Mouse (Mus musculus): ENCODE results near the gene Slc5a2. TPM values are rescaled to one million over a fixed set of nuclear protein-coding genes. Genes with fewer than 3 reads are reported as not detected.

The Slc5a2 gene
- polyA plus RNA-seq (2015; fragmentation: Nextera tagmentation; extraction: Ambion mirVana) = not detected in 2 replicates

- ATAC-seq = no peak
- no peaks in the 10 kb centered on the region for H3K36me3 ChIP-seq (ENCODE audit: control insufficient read depth, insufficient read depth, low read length)
- H3K9ac ChIP-seq (ENCODE audit: low read depth, low read length) = no peak within 1 kb of the TSS
- H3K4me1 ChIP-seq (ENCODE audit: control insufficient read depth, insufficient read depth, low read length) = no peaks in the 10 kb centered on the region
- 85% methylated on average over 6 of the region's 6 CpGs for WGBS
- H3K27ac ChIP-seq (ENCODE audit: low read length) = no peak within 1 kb of the TSS
- H3K4me2 ChIP-seq (ENCODE audit: low read length) = no peak within 1 kb of the TSS
- no peaks in the 10 kb centered on the region for H3K9me3 ChIP-seq (replicated peaks; ENCODE audit: control insufficient read depth, low read length, poor library complexity, severe bottlenecking)
- H3K4me3 ChIP-seq (ENCODE audit: low read depth, low read length) = no peak within 1 kb of the TSS
- no peaks in the 10 kb centered on the region for H3K27me3 ChIP-seq (ENCODE audit: control insufficient read depth, insufficient read depth, low read depth, low read length)
Observed at GRCm38 (mm10) chr7:128265411-128265810, at the start of gene Slc5a2. Gene Slc5a2, plus strand, starts transcription at chr7:128265657.

- no peak for ATAC-seq
- no peak overlapping the region for H3K9ac ChIP-seq (ENCODE audit: low read depth, low read length)
- WGBS = 81% methylated on average over 4 of the region's 4 CpGs
Observed at GRCm38 (mm10) chr7:128219952-128220351, 45.5 kb upstream of the Slc5a2 start.

GRCm38 (mm10) chr7:128220936-128221335 lies 44.5 kb upstream of the Slc5a2 start:
- Histone ChIP-seq H3K9me3 (replicated peaks; ENCODE audit: control insufficient read depth, low read length, poor library complexity, severe bottlenecking) (no peaks in the 10 kb centered on the region), H3K4me3 (ENCODE audit: low read depth, low read length) (no peak overlapping the region), H3K36me3 (ENCODE audit: control insufficient read depth, insufficient read depth, low read length) (no peaks in the 10 kb centered on the region), H3K4me1 (ENCODE audit: control insufficient read depth, insufficient read depth, low read length) (no peaks in the 10 kb centered on the region), H3K9ac (ENCODE audit: low read depth, low read length) (no peak overlapping the region), H3K4me2 (ENCODE audit: low read length) (no peak overlapping the region), H3K27ac (ENCODE audit: low read length) (no peak overlapping the region), H3K27me3 (ENCODE audit: control insufficient read depth, insufficient read depth, low read depth, low read length) (no peaks in the 10 kb centered on the region)
- 84% methylated on average over 3 of the region's 3 CpGs for WGBS
- ATAC-seq = no peak

More at GRCm38 (mm10) chr7:128219952-128220351, 45.5 kb upstream of the Slc5a2 start:
- Histone ChIP-seq H3K27me3 (ENCODE audit: control insufficient read depth, insufficient read depth, low read depth, low read length) (no peaks in the 10 kb centered on the region), H3K27ac (ENCODE audit: low read length) (no peak overlapping the region), H3K4me1 (ENCODE audit: control insufficient read depth, insufficient read depth, low read length) (no peaks in the 10 kb centered on the region), H3K9me3 (replicated peaks; ENCODE audit: control insufficient read depth, low read length, poor library complexity, severe bottlenecking) (no peaks in the 10 kb centered on the region), H3K4me3 (ENCODE audit: low read depth, low read length) (no peak overlapping the region), H3K36me3 (ENCODE audit: control insufficient read depth, insufficient read depth, low read length) (no peaks in the 10 kb centered on the region), H3K4me2 (ENCODE audit: low read length) (no peak overlapping the region)

- Histone ChIP-seq H3K27me3 (ENCODE audit: control insufficient read depth, insufficient read depth, low read depth, low read length) (no peaks in the 10 kb centered on the region), H3K4me1 (ENCODE audit: control insufficient read depth, insufficient read depth, low read length) (peaks cover 1% of the 10 kb centered on the region; the same call in 1 of the 2 replicates), H3K4me3 (ENCODE audit: low read depth, low read length) (no peak overlapping the region), H3K4me2 (ENCODE audit: low read length) (no peak overlapping the region), H3K27ac (ENCODE audit: low read length) (no peak overlapping the region), H3K36me3 (ENCODE audit: control insufficient read depth, insufficient read depth, low read length) (no peaks in the 10 kb centered on the region), H3K9me3 (replicated peaks; ENCODE audit: control insufficient read depth, low read length, poor library complexity, severe bottlenecking) (no peaks in the 10 kb centered on the region), H3K9ac (ENCODE audit: low read depth, low read length) (no peak overlapping the region)
- no peak for ATAC-seq
- WGBS = 50% methylated on average over 8 of the region's 8 CpGs
Observed at GRCm38 (mm10) chr7:128231741-128232140, 33.7 kb upstream of the Slc5a2 start.

GRCm38 (mm10) chr7:128234796-128235195 lies 30.7 kb upstream of the Slc5a2 start:
- Histone ChIP-seq H3K9me3 (replicated peaks; ENCODE audit: control insufficient read depth, low read length, poor library complexity, severe bottlenecking) (no peaks in the 10 kb centered on the region), H3K27ac (ENCODE audit: low read length) (no peak overlapping the region), H3K36me3 (ENCODE audit: control insufficient read depth, insufficient read depth, low read length) (no peaks in the 10 kb centered on the region), H3K4me3 (ENCODE audit: low read depth, low read length) (no peak overlapping the region), H3K27me3 (ENCODE audit: control insufficient read depth, insufficient read depth, low read depth, low read length) (no peaks in the 10 kb centered on the region), H3K4me2 (ENCODE audit: low read length) (no peak overlapping the region), H3K9ac (ENCODE audit: low read depth, low read length) (no peak overlapping the region), H3K4me1 (ENCODE audit: control insufficient read depth, insufficient read depth, low read length) (peaks cover 13% of the 10 kb centered on the region)
- ATAC-seq = no peak
- 84% methylated on average over 2 of the region's 2 CpGs for WGBS

- Histone ChIP-seq H3K36me3 (ENCODE audit: control insufficient read depth, insufficient read depth, low read length) (peaks cover 4% of the 10 kb centered on the region; the same call in 1 of the 2 replicates), H3K27ac (ENCODE audit: low read length) (no peak overlapping the region), H3K9ac (ENCODE audit: low read depth, low read length) (no peak overlapping the region), H3K4me1 (ENCODE audit: control insufficient read depth, insufficient read depth, low read length) (peaks cover 13% of the 10 kb centered on the region), H3K27me3 (ENCODE audit: control insufficient read depth, insufficient read depth, low read depth, low read length) (no peaks in the 10 kb centered on the region), H3K4me2 (ENCODE audit: low read length) (no peak overlapping the region), H3K4me3 (ENCODE audit: low read depth, low read length) (no peak overlapping the region), H3K9me3 (replicated peaks; ENCODE audit: control insufficient read depth, low read length, poor library complexity, severe bottlenecking) (no peaks in the 10 kb centered on the region)
- no peak for ATAC-seq
- 86% methylated on average over 1 of the region's 1 CpGs for WGBS
Observed at GRCm38 (mm10) chr7:128235481-128235880, 30.0 kb upstream of the Slc5a2 start.

- H3K27me3 ChIP-seq (ENCODE audit: control insufficient read depth, insufficient read depth, low read depth, low read length) = no peaks in the 10 kb centered on the region
- H3K27ac ChIP-seq (ENCODE audit: low read length) = peak overlapping the region; percentile 99
- H3K9me3 ChIP-seq (replicated peaks; ENCODE audit: control insufficient read depth, low read length, poor library complexity, severe bottlenecking) = no peaks in the 10 kb centered on the region
- ATAC-seq = no peak
- peaks cover 6% of the 10 kb centered on the region; the same call in 1 of the 2 replicates for H3K36me3 ChIP-seq (ENCODE audit: control insufficient read depth, insufficient read depth, low read length)
- no peak overlapping the region for H3K4me2 ChIP-seq (ENCODE audit: low read length)
- WGBS = 95% methylated on average over 13 of the region's 13 CpGs
- no peak overlapping the region; the same call in 1 of the 2 replicates for H3K9ac ChIP-seq (ENCODE audit: low read depth, low read length)
- no peak overlapping the region for H3K4me3 ChIP-seq (ENCODE audit: low read depth, low read length)
- peaks cover 13% of the 10 kb centered on the region for H3K4me1 ChIP-seq (ENCODE audit: control insufficient read depth, insufficient read depth, low read length)
Observed at GRCm38 (mm10) chr7:128236426-128236825, 29.0 kb upstream of the Slc5a2 start.

- ATAC-seq = peak; percentile 14; the same call in 1 of the 2 replicates
- peak within 1 kb of the TSS; percentile 86 for H3K9ac ChIP-seq (ENCODE audit: low read depth, low read length)
- H3K4me3 ChIP-seq (ENCODE audit: low read depth, low read length) = peak within 1 kb of the TSS; percentile 48
- WGBS = 23% methylated on average over 37 of the region's 37 CpGs
- H3K27ac ChIP-seq (ENCODE audit: low read length) = peak within 1 kb of the TSS; percentile 99
- peaks cover 13% of the 10 kb centered on the region for H3K4me1 ChIP-seq (ENCODE audit: control insufficient read depth, insufficient read depth, low read length)
- H3K27me3 ChIP-seq (ENCODE audit: control insufficient read depth, insufficient read depth, low read depth, low read length) = no peaks in the 10 kb centered on the region
- peaks cover 6% of the 10 kb centered on the region; the same call in 1 of the 2 replicates for H3K36me3 ChIP-seq (ENCODE audit: control insufficient read depth, insufficient read depth, low read length)
- no peaks in the 10 kb centered on the region for H3K9me3 ChIP-seq (replicated peaks; ENCODE audit: control insufficient read depth, low read length, poor library complexity, severe bottlenecking)
- H3K4me2 ChIP-seq (ENCODE audit: low read length) = peak within 1 kb of the TSS; percentile 72
Observed at GRCm38 (mm10) chr7:128236856-128237592, 28.4 kb upstream of the Slc5a2 start, which contains the start of gene Armc5. Gene Armc5, plus strand, starts transcription at chr7:128237342.

GRCm38 (mm10) chr7:128237593-128237926 lies 27.9 kb upstream of the Slc5a2 start:
- H3K9ac ChIP-seq (ENCODE audit: low read depth, low read length) = peak overlapping the region; percentile 60
- peak overlapping the region; percentile 72 for H3K4me2 ChIP-seq (ENCODE audit: low read length)
- peaks cover 9% of the 10 kb centered on the region; the same call in 1 of the 2 replicates for H3K36me3 ChIP-seq (ENCODE audit: control insufficient read depth, insufficient read depth, low read length)
- WGBS = under 1% methylated on average over 25 of the region's 25 CpGs
- no peaks in the 10 kb centered on the region for H3K27me3 ChIP-seq (ENCODE audit: control insufficient read depth, insufficient read depth, low read depth, low read length)
- peaks cover 13% of the 10 kb centered on the region for H3K4me1 ChIP-seq (ENCODE audit: control insufficient read depth, insufficient read depth, low read length)
- peak overlapping the region; percentile 99 for H3K27ac ChIP-seq (ENCODE audit: low read length)
- no peaks in the 10 kb centered on the region for H3K9me3 ChIP-seq (replicated peaks; ENCODE audit: control insufficient read depth, low read length, poor library complexity, severe bottlenecking)
- no peak for ATAC-seq
- H3K4me3 ChIP-seq (ENCODE audit: low read depth, low read length) = peak overlapping the region; percentile 48
